Mouse (Mus musculus) forebrain, embryonic 15.5 days (tissue): Measurements from ENCODE around the gene Cars2. TPM values are rescaled to one million over a fixed set of nuclear protein-coding genes. Genes with fewer than 3 reads are reported as not detected.
"Not testable (repeated sequence)": the region's sequence is repeated elsewhere in the genome, so short reads cannot be mapped to it uniquely, and the experiment has no call there.

Experiments
- ATAC-seq: fragments of 200-750 bp; cut with Nextera tagmentation; replicated peaks from 2 replicates; pipeline ENCODE4 v1.8.0; 2017; ENCODE audit warnings: mild to moderate bottlenecking, moderate TSS enrichment, moderate library complexity
- H3K27ac ChIP-seq: fragments of 300-500 bp; sonication (generic); replicated peaks from 2 replicates; pipeline ENCODE4 v1.5.1; 2015; ENCODE audit warnings: mild to moderate bottlenecking, inconsistent platforms
- H3K27me3 ChIP-seq: fragments of 300-500 bp; sonication (generic); 2 replicates; pipeline ENCODE4 v1.6.1; 2015; ENCODE audit warnings: inconsistent platforms
- H3K36me3 ChIP-seq: fragments of 300-500 bp; sonication (generic); 2 replicates; pipeline ENCODE4 v1.6.1; 2015; ENCODE audit warnings: mild to moderate bottlenecking, inconsistent platforms
- H3K4me1 ChIP-seq: fragments of 300-500 bp; sonication (generic); 2 replicates; pipeline ENCODE4 v1.6.1; 2015; ENCODE audit warnings: inconsistent platforms
- H3K4me2 ChIP-seq: fragments of 300-500 bp; sonication (generic); replicated peaks from 2 replicates; pipeline ENCODE4 v1.6.1; 2015; ENCODE audit warnings: mild to moderate bottlenecking, inconsistent platforms
- H3K4me3 ChIP-seq: fragments of 300-500 bp; sonication (generic); 2 replicates; pipeline ENCODE4 v1.5.1; 2015; ENCODE audit warnings: mild to moderate bottlenecking, inconsistent platforms
- H3K9ac ChIP-seq: fragments of 300-500 bp; sonication (generic); replicated peaks from 2 replicates; pipeline ENCODE4 v1.6.1; 2015; ENCODE audit warnings: mild to moderate bottlenecking, inconsistent platforms
- H3K9me3 ChIP-seq: fragments of 300-500 bp; sonication (generic); 2 replicates; pipeline ENCODE4 v1.6.1; 2016; ENCODE audit warnings: inconsistent platforms
- WGBS: fragments of 180-500 bp; shearing (Covaris S2); methylation state at CpG from one replicate; pipeline ENCODE4 v1.1.7; 2015; ENCODE audit warnings: mixed read lengths; 5-methylcytosine and 5-hydroxymethylcytosine counted together
- polyA plus RNA-seq: library from polyadenylated mRNA; unstranded; fragments of >200 nt; fragmentation: Nextera tagmentation; extraction: Ambion mirVana; gene quantifications from 2 replicates; pipeline ENCODE4 v1.2.1, GENCODE M21; 2015

The Cars2 gene
- polyA plus RNA-seq, 1 experiment from 2014 or later: 27.9 TPM

DNA sequence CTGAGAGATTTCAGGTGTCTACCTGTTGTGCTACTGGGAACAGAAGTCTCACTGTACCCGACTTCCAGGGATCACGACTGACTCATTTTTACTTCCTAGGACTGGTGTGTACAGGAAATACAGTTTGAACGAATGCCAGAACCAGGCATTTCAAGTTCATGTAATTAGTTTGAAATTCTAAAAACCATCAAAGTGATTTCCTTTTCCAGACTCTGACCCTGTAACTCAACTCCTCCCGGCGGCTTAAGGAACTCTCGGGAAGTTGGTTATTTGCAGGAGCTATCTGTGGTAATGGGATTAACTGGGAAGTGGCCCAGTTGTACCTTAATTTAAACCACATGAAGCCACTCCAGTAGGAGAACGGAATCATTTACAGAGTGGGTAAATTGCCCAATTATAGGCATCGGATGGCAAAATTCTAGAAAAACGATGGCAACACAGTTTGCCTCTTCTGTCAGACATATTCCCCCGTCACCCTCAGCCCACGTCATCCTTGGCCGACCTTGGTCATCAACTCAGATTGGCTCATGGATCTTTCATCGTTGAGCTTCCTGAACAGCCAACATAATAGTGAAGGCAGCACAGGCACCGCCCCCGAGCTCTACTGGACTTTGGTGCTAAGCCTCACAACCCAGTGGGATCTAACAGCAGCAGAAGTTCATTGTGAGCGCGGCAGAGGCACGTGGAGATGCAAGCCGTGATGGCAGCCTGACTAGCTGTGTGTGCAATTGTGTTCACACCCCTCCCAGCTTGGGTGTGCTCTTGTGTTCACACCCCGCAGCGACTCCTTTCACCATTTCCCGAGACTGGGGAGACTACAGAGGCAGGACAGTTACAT lies 18.9 kb upstream of the Cars2 start:
- WGBS: 90% methylated on average over 22 of the region's 22 CpGs

DNA sequence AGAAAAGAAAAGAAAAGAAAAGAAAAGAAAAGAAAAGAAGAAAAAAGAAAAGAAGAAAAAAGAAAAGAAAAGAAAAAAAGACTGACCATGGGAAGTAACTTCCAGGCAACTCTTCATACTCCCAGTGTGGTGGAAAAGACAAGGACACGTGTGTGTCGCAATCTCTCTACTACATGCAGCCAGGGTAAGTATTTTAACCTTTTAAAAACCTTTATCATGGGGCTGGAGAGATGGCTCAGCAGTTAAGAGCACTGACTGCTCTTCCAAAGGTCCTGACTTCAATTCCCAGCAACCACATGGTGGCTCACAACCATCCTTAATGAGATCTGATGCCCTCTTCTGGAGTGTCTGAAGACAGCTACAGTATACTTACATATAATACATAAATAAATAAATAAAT lies 17.6 kb upstream of the Cars2 start:
- H3K4me3 ChIP-seq, H3K27me3 ChIP-seq, H3K4me1 ChIP-seq, H3K9ac ChIP-seq, H3K27ac ChIP-seq, H3K4me2 ChIP-seq, H3K9me3 ChIP-seq, ATAC-seq: not testable (repeated sequence)
- peaks cover 34% of the 10 kb centered on the region for H3K36me3 ChIP-seq
- 98% methylated on average over 2 of the region's 2 CpGs for WGBS

More for the DNA sequence above, 18.9 kb upstream of the Cars2 start:
- H3K36me3 ChIP-seq: peaks cover 22% of the 10 kb centered on the region
- H3K4me2 ChIP-seq: no peak overlapping the region
- no peak overlapping the region for H3K4me3 ChIP-seq
- H3K9me3 ChIP-seq: no peaks in the 10 kb centered on the region
- H3K27ac ChIP-seq: no peak overlapping the region
- no peak for ATAC-seq
- no peaks in the 10 kb centered on the region for H3K27me3 ChIP-seq
- H3K4me1 ChIP-seq: no peaks in the 10 kb centered on the region
- no peak overlapping the region for H3K9ac ChIP-seq

DNA sequence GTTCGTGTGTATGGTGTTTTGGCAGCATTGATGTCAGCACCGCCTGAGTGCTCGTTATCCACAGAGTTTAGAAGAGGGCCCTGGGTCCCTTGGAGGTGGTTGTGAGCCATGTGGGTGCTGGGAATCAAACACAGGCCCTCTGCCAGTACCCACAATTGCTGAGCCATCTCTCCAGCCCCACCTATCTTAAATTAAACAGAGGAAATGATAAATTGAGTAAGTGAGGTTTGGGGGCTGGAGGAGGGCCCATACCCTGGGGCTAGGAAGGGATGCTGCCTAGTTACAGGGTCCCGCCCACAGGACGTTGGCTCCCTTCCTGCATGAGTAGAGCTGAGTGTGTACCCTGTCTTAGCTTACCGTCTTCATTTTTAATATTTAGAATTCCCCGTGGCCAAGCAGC lies 14.1 kb upstream of the Cars2 start:
- Histone ChIP-seq H3K27ac (no peak overlapping the region), H3K9me3 (no peaks in the 10 kb centered on the region), H3K9ac (no peak overlapping the region), H3K27me3 (no peaks in the 10 kb centered on the region), H3K4me3 (no peak overlapping the region), H3K4me1 (peaks cover 6% of the 10 kb centered on the region), H3K36me3 (peaks cover 47% of the 10 kb centered on the region), H3K4me2 (no peak overlapping the region)
- 91% methylated on average over 7 of the region's 7 CpGs for WGBS
- no peak for ATAC-seq

DNA sequence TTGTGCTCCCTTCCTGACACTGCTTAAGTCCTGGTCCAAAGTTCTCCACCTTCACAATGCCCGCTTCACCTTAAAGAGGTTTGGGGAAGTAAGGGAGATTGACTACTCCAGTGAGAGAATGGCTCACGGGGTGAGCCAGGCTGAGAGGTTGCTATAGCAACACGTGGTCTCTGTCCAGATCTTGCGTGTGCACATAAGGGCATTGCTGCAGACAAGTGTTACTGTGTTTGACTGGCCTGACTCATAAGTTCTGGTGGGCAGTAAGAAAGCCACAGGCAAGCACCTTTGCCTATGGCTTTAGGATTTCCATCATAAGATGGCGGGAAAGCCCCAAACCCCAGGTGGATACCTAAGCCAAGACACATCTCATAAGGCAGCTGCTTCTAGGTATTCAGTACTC lies 13.7 kb upstream of the Cars2 start:
- Histone ChIP-seq H3K27me3 (no peaks in the 10 kb centered on the region), H3K36me3 (peaks cover 47% of the 10 kb centered on the region)
- 85% methylated on average over 5 of the region's 5 CpGs for WGBS

DNA sequence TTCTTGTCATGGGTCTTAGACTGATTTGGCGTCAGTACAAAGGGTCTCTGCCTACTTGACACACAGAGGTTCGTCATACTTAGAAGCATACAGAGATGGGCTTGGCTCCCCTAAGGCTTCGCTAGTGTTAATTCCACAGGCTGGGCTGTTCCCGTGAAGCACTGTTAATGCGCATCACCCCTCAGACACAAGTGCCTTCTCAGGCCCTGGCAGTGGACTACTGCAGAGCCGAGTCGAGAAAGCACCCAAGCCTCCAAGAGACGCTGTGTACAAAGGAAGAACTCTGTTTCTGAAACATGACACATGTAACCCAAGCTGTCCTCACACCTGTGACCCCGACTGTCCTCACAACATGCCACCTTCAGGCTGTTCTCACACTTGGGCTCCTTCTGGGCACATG lies 9.6 kb upstream of the Cars2 start:
- H3K27ac ChIP-seq: no peak overlapping the region
- ATAC-seq: no peak
- peaks cover 20% of the 10 kb centered on the region for H3K4me1 ChIP-seq
- H3K27me3 ChIP-seq: no peaks in the 10 kb centered on the region
- H3K9me3 ChIP-seq: no peaks in the 10 kb centered on the region
- peaks cover 31% of the 10 kb centered on the region for H3K36me3 ChIP-seq
- H3K4me2 ChIP-seq: no peak overlapping the region
- H3K4me3 ChIP-seq: no peak overlapping the region
- 81% methylated on average over 9 of the region's 9 CpGs for WGBS
- H3K9ac ChIP-seq: no peak overlapping the region

More for the DNA sequence above, 13.7 kb upstream of the Cars2 start:
- H3K9ac ChIP-seq: no peak overlapping the region
- H3K9me3 ChIP-seq: no peaks in the 10 kb centered on the region
- H3K4me3 ChIP-seq: no peak overlapping the region
- no peak overlapping the region for H3K4me2 ChIP-seq
- no peak for ATAC-seq
- peaks cover 11% of the 10 kb centered on the region for H3K4me1 ChIP-seq
- no peak overlapping the region for H3K27ac ChIP-seq

DNA sequence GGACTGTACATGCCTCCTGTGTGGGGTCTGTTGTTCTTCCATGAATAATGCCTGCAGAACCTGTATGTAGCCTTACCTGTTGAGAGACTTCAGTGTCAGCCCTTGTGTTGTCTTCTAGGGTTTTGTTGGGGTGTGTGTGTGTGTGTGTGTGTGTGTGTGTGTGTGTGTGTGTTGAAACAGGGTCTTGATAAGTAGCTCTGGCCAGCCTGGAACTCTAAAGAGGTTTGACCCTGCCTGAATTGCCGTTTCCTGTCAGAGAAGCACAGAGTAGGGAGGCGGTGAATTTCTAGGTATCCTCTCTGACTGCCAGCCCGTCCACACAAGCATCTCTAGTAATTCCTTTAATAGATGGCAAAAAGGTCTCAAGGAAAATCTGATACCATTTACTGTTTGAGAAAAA lies 8.9 kb upstream of the Cars2 start:
- Histone ChIP-seq H3K27me3 (no peaks in the 10 kb centered on the region), H3K9me3 (no peaks in the 10 kb centered on the region), H3K4me2 (0 out of 2 replicates have a peak overlapping the region, but pooled peaks have one; percentile 78), H3K9ac (no peak overlapping the region), H3K4me1 (peaks cover 22% of the 10 kb centered on the region), H3K36me3 (peaks cover 26% of the 10 kb centered on the region), H3K4me3 (peak overlapping the region; percentile 97; the same call in 1 of the 2 replicates), H3K27ac (no peak overlapping the region)
- ATAC-seq: no peak
- WGBS: 77% methylated on average over 3 of the region's 3 CpGs

DNA sequence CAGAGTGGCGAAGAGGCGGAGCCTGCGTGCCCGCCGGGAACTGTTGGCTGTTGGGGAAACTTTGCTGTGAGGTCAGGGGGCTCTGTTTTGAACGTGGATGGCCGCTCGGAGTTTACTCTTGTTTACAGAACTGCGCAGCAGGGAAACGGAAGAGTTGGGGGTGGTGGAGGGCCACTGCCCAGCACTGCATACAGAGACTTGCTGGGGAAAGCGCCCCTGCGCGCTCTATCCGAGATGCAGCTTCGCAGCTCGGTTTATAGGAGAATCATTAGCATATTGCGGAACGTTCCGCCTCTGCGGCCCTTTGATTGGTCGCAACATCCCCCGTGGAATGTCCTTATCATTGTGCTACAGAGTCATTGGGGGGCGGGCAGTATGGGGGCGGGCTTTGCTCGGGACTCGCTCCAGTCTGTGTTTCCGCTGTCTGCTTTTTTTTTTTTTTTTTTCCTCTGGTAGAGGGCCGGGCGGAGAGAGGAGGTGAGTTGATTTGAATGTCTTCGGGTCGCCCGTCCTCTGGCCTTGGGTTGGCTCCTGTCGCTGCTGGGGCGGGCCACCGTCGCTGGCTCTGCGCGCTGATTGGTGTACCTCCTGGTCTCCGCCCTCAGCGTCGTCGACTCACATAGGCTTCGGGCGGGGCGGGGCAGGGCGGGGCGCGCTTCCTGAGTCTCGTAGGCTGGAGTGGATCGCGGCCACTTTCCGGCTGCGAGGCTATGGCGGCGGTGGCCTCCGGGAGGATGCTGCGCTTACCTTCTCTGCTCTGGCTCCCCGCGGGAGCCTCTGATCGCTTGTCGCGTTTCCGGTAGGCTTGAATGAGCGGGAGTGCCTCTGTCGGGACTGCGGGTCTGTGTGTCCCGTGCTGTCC lies 7.4 kb upstream of the Cars2 start:
- H3K4me3 ChIP-seq: peak overlapping the region; percentile 97
- H3K9me3 ChIP-seq: no peaks in the 10 kb centered on the region
- no peaks in the 10 kb centered on the region for H3K27me3 ChIP-seq
- peak overlapping the region; percentile 93 for H3K9ac ChIP-seq
- under 1% methylated on average over 67 of the region's 67 CpGs for WGBS
- H3K36me3 ChIP-seq: peaks cover 12% of the 10 kb centered on the region
- H3K4me1 ChIP-seq: peaks cover 31% of the 10 kb centered on the region
- peak overlapping the region; percentile 78 for H3K4me2 ChIP-seq
- peak; percentile 74 for ATAC-seq
- peak overlapping the region; percentile 100 for H3K27ac ChIP-seq

DNA sequence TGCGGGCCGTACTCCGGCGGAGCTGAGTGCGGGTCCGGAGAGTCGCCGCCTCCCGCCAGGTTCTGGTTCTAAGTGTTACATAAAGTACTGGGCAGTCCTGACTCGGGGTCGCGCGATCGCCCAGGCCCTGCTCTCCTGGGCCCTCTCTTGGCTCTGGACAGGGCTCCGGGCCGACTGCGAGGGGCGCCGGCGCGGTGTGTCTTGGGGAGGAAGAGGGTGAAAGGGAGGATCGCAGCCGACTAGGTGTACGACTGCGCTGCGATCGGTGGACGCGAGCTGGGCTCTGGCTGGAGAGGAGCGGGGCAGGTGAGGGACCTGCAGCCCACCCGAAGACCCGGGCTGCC lies 6.8 kb upstream of the Cars2 start:
- WGBS: 0% methylated on average over 30 of the region's 32 CpGs
- no peaks in the 10 kb centered on the region for H3K9me3 ChIP-seq
- ATAC-seq: no peak

DNA sequence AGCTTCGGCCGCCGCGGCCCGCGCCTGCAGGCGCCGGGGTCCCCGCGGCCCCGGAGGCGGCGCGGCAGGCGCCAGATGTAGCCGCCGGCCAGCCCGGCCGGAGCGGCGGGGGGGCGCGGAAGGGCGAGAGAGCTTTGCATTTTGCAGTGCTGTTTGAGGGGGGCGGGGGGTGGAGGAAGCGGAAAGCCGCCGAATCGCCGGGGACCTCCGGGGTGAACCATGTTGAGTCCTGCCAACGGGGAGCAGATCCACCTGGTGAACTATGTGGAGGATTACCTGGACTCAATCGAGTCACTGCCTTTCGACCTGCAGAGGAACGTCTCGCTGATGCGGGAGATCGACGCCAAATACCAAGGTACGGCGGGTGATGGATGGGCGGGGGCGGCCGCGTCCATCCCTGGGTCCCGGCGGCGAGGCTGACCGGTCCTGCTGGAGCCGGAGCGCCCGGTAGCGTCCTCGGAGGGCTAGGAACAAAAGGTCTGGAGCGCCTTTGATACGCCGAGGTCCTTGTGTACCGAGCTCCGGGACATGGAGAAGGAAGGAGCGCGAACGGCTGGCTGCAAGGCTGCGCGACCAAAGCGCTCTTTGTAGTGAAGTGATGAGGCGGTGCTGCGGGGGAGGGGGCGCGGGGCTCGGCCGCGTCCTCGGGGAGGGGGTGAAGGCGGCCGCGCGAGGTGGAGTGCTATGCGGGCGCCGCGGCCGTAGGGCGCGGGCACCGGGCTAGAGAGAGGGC lies 6.3 kb upstream of the Cars2 start:
- Histone ChIP-seq H3K9me3 (no peaks in the 10 kb centered on the region), H3K9ac (peak overlapping the region; percentile 93), H3K27ac (peak overlapping the region; percentile 100), H3K27me3 (no peaks in the 10 kb centered on the region), H3K4me1 (peaks cover 31% of the 10 kb centered on the region), H3K4me3 (peak overlapping the region; percentile 97), H3K4me2 (peak overlapping the region; percentile 78), H3K36me3 (peaks cover 8% of the 10 kb centered on the region)
- no peak for ATAC-seq
- under 1% methylated on average over 80 of the region's 85 CpGs for WGBS

More for the DNA sequence above, 6.8 kb upstream of the Cars2 start:
- Histone ChIP-seq H3K9ac (peak overlapping the region; percentile 93), H3K4me2 (peak overlapping the region; percentile 78), H3K27me3 (no peaks in the 10 kb centered on the region), H3K4me3 (peak overlapping the region; percentile 97), H3K36me3 (peaks cover 12% of the 10 kb centered on the region), H3K27ac (peak overlapping the region; percentile 100), H3K4me1 (peaks cover 31% of the 10 kb centered on the region)

DNA sequence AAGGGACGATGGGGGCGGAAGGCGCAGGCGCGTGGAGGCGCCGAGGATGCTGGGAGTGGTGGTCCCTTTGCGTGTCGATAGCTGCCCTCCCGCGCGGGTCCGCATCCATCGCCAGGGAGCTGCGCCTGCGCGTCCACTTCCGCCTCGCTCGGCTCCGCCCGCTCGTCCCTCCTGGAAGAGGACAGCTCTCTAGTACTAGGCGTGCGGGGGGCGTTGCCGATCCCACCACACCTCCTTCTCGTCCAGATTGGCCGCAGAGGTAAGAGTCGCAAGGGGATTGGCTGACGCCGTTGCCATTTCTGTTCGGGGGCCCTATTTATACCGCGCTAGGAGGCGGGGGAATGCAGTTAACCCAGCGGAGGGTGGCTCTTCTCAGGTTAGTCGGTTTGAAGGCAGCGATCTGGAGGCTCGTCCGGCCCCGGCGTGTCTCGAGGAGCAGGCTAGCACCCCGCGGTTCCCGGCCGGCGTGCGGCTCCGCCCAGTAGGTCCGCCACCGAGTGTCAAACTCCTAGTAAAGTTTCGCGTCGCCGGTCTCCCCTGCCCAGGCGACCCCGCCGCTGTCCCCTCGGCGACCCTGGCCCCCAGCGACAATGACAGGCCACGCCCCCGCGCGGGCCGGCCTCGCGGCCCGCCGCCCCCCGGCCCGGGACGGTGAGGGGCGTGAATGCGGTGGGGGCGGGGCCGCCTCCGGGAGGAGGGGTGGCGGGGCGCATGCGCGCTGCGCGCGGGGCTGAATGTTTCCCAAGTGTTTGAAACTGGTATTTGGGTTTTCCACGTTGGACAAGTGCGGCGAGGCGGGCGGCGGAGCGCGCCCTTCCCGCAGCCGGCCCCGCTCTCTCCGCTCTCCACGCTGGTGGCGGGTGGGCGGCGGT lies 5.4 kb upstream of the Cars2 start:
- peak overlapping the region; percentile 100 for H3K27ac ChIP-seq
- H3K4me3 ChIP-seq: peak overlapping the region; percentile 97
- H3K27me3 ChIP-seq: no peaks in the 10 kb centered on the region
- H3K4me1 ChIP-seq: peaks cover 33% of the 10 kb centered on the region
- under 1% methylated on average over 103 of the region's 103 CpGs for WGBS
- H3K9ac ChIP-seq: peak overlapping the region; percentile 93
- peak; percentile 90 for ATAC-seq
- no peaks in the 10 kb centered on the region for H3K36me3 ChIP-seq
- no peaks in the 10 kb centered on the region for H3K9me3 ChIP-seq
- H3K4me2 ChIP-seq: peak overlapping the region; percentile 78
